Mouse (Mus musculus) megakaryocyte, embryonic 14.5 days (primary cell): ENCODE measurements at regions not wholly inside any gene's neighbourhood (a gene's known extent, or its start where the extent isn't known, plus 50 kb on each side); places are given as distances from the start of the nearest gene placed in this dataset.

Experiments
- H3K27me3 ChIP-seq: replicated peaks from 2 replicates; pipeline ENCODE3; 2012; ENCODE audit warnings: inconsistent platforms
- H3K36me3 ChIP-seq: replicated peaks from 2 replicates; pipeline ENCODE3; 2012; ENCODE audit warnings: low read length, inconsistent platforms, mixed read lengths
- H3K4me1 ChIP-seq: 2 replicates; pipeline ENCODE4 v1.6.1; 2012; ENCODE audit warnings: inconsistent platforms
- H3K4me3 ChIP-seq: replicated peaks from 2 replicates; pipeline ENCODE3; 2012; ENCODE audit warnings: moderate library complexity, mild to moderate bottlenecking, inconsistent platforms
- H3K9me3 ChIP-seq: 2 replicates; pipeline ENCODE4 v1.6.1; 2012; ENCODE audit warnings: inconsistent platforms
- FLI1 ChIP-seq: IDR thresholded peaks from 2 replicates; pipeline ENCODE4 v1.6.1; 2012; ENCODE audit warnings: low read length, inconsistent platforms, mixed read lengths
- GATA1 ChIP-seq: IDR thresholded peaks from 3 replicates; pipeline ENCODE4 v1.6.1; 2012; ENCODE audit warnings: mixed read lengths, low read length, inconsistent platforms, borderline replicate concordance

DNA sequence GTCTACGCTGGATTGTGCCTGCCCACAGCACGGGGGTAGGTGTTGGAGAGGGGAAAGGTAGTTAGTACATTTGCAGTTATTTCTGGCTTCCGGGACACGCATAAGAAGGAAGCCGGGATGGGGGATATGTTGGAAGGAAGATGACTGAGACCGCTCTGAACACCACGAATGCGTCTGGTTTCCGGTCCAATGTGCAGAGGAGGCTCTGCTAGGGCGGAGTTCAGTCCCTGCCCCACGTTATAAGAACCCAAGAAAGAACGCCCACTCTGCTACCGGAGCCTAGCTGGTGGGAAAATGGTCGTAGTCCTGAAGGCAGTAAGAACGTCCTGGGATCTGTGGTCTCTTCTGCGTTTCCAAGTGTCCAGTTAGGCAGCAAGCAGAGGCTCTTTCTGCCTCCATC lies 104.1 kb downstream of the Sox9 start:
- H3K4me1 ChIP-seq: no peaks in the 10 kb centered on the region
- peaks cover 36% of the 10 kb centered on the region for H3K9me3 ChIP-seq
- no peaks in the 10 kb centered on the region for H3K36me3 ChIP-seq
- no peak overlapping the region for H3K4me3 ChIP-seq
- H3K27me3 ChIP-seq: no peaks in the 10 kb centered on the region
- TF ChIP-seq FLI1 (no peak), GATA1 (no peak)

DNA sequence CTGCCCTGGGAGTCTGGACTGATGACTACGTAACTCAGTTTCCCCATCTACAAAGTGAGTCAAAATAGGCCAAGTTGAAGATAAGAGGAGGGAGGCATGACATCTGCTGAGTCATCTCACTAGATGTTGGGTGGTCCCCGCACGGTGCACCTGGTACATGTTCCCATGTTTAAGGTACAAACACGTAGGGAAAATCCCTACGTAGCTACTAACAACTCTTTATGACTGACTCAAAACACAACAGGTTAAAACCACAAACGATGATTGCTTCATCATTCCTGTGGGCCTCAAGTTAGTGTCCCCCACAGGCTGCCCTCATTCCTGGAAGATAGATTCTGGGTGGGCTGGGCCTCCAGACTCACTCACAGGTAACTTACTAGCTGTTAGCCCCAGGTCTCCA lies 107.7 kb downstream of the Sox9 start:
- no peaks in the 10 kb centered on the region for H3K27me3 ChIP-seq
- no peaks in the 10 kb centered on the region for H3K36me3 ChIP-seq
- H3K9me3 ChIP-seq: peaks cover 52% of the 10 kb centered on the region
- no peaks in the 10 kb centered on the region for H3K4me1 ChIP-seq
- H3K4me3 ChIP-seq: no peak overlapping the region
- TF ChIP-seq FLI1 (no peak), GATA1 (no peak)

DNA sequence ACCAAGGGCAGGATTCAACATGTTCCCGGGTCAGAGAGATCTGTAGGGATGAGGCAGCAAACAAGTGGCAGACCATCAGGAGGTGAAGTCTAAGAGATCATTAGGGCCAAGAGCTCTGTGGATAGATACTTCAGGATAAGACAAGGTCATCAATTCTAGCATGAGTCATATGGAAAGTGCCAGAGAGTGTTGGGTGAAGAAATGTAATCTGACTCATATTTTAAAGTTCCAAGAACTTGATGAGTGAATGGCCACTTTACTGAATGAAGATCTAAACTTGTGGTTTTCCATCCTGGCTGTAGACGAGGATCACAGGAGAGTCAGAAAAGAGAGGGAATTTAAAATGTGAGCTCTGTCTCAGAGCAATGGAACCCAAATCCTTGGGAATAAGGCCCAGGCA lies 115.6 kb downstream of the Sox9 start:
- Histone ChIP-seq H3K36me3 (no peaks in the 10 kb centered on the region), H3K9me3 (peaks cover 51% of the 10 kb centered on the region), H3K4me1 (no peaks in the 10 kb centered on the region), H3K4me3 (no peak overlapping the region), H3K27me3 (no peaks in the 10 kb centered on the region)
- TF ChIP-seq FLI1: no peak
- TF ChIP-seq GATA1: no peak

DNA sequence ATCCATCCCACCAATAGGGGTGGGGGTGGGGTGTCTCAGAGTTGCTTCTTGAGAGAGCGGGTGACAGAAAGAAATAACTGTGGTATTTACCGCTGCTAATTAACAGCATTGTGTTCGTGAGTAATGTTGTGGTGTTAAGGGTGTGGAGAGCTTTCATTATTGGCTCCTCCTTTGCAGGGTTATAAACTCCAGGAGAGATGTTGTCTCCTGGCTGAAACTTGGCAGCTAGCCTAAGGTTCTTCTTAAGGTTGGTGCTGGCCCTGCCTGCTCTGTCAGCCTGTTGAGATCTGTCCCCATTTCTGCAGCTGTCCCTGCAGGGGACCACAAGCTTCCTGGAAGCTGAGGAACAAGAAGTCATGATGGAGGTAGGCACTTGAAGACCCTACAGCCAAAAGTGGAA lies 120.6 kb downstream of the Sox9 start:
- no peak for TF ChIP-seq GATA1
- TF ChIP-seq FLI1: no peak
- no peaks in the 10 kb centered on the region for H3K36me3 ChIP-seq

DNA sequence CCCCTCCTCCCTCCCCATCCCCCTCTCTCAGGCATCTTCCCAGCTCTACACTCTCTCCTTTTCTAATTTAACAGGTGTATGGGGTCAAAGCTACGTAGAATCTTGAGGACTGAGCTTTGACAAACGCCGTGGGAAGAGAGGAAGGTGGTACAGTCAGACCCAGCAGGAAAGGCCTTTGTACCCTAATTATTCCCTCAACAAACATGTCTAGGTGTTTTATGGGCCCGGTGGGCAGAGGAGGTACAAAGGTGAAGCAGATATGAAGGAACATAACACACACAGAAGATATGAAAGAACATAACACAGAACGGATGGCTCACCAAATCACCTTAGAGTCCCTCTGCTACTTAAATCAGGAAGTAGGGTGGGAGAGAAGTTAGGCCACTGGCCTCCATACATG lies 128.3 kb downstream of the Sox9 start:
- Histone ChIP-seq H3K9me3 (peaks cover 38% of the 10 kb centered on the region), H3K27me3 (no peaks in the 10 kb centered on the region), H3K4me1 (no peaks in the 10 kb centered on the region), H3K4me3 (no peak overlapping the region), H3K36me3 (no peaks in the 10 kb centered on the region)
- no peak for TF ChIP-seq FLI1
- no peak for TF ChIP-seq GATA1

More for the DNA sequence above, 120.6 kb downstream of the Sox9 start:
- Histone ChIP-seq H3K4me1 (no peaks in the 10 kb centered on the region), H3K4me3 (no peak overlapping the region), H3K9me3 (peaks cover 55% of the 10 kb centered on the region), H3K27me3 (no peaks in the 10 kb centered on the region)

DNA sequence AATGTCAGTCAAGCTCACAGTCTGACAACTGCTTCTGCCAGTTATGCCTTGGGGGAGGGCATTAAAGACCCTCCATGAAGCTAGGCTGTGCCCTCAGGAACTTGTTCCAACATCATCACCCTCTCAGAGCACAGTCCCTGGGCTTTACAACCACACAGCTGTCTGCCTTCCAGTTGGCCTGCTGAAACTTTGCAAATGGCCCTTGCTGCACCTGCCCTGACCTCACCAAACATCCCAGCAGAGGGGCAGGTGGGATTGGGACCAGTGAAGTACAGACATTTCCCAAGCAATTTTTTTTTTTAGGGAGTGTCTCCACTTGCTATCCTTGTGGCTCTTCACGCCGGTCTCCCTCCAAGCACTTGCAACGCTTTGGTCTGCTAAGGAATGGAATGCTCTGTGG lies 130.9 kb downstream of the Sox9 start:
- H3K36me3 ChIP-seq: no peaks in the 10 kb centered on the region
- peaks cover 37% of the 10 kb centered on the region for H3K9me3 ChIP-seq
- no peaks in the 10 kb centered on the region for H3K27me3 ChIP-seq
- no peak overlapping the region for H3K4me3 ChIP-seq
- TF ChIP-seq GATA1: no peak
- no peak for TF ChIP-seq FLI1
- H3K4me1 ChIP-seq: no peaks in the 10 kb centered on the region

DNA sequence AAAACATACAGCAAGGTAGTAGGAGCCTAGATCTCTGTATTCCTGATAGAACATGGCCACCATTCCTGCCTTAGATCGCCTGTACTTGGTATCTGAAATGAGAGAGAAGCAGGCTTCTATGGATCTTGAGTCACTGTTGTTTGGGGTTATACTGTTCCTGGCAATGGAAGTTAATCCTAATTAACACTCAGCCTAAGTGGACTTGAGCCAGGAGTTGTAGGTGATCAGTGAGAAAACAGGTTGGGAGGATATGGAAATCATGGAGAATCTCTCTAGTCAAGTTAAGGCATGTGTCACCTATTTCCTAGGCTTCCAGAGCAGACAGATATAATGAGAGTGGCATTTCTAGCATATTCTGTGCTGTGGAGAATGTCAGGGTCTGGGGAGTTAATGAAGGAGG lies 134.9 kb downstream of the Sox9 start:
- no peak for TF ChIP-seq FLI1
- no peak for TF ChIP-seq GATA1
- H3K27me3 ChIP-seq: no peaks in the 10 kb centered on the region
- no peaks in the 10 kb centered on the region for H3K36me3 ChIP-seq
- H3K4me3 ChIP-seq: no peak overlapping the region
- no peaks in the 10 kb centered on the region for H3K4me1 ChIP-seq
- peaks cover 51% of the 10 kb centered on the region for H3K9me3 ChIP-seq

DNA sequence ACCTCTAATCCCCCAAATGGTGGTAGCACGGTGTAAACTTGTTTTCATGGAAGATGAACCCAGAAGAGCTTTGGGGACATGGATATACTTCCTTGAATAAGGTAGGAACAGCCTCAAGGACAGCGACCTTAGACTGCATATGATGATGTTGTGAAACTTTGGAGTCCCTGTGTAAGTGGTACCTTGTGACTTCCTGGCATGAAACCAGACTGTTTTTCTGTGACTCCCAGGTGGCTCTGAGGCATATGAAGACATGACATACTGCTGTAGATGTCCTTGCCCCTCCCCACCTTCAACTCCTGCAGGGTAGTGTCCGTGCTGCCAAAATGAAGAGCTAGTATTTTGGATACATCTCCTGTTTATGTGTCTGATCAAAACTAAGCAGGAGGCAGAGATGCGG lies 138.1 kb downstream of the Sox9 start:
- no peaks in the 10 kb centered on the region for H3K4me1 ChIP-seq
- TF ChIP-seq GATA1: no peak
- H3K36me3 ChIP-seq: no peaks in the 10 kb centered on the region
- H3K9me3 ChIP-seq: peaks cover 39% of the 10 kb centered on the region
- no peak overlapping the region for H3K4me3 ChIP-seq
- H3K27me3 ChIP-seq: no peaks in the 10 kb centered on the region

DNA sequence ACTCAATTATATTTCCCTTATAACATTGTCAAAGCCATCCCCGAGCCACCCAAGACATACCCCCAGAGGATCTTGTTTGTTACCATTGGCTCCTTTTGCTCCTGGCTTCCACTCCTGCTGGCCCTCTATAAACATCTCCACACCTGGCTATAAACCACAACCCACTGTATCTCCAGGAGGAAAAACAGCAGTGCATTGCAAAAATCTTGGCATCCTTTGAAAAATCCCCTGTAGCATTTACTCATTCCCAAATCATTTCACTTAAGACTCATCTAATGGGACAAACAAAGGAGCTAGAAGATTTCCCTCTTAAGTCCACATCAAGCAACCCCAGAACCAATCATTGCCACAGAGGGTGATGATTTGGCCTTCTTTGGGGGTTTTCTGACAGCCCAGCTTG lies 142.6 kb downstream of the Sox9 start:
- H3K4me1 ChIP-seq: no peaks in the 10 kb centered on the region
- H3K9me3 ChIP-seq: peaks cover 53% of the 10 kb centered on the region
- no peaks in the 10 kb centered on the region for H3K27me3 ChIP-seq
- H3K36me3 ChIP-seq: no peaks in the 10 kb centered on the region
- TF ChIP-seq FLI1 (no peak), GATA1 (no peak)
- H3K4me3 ChIP-seq: no peak overlapping the region

DNA sequence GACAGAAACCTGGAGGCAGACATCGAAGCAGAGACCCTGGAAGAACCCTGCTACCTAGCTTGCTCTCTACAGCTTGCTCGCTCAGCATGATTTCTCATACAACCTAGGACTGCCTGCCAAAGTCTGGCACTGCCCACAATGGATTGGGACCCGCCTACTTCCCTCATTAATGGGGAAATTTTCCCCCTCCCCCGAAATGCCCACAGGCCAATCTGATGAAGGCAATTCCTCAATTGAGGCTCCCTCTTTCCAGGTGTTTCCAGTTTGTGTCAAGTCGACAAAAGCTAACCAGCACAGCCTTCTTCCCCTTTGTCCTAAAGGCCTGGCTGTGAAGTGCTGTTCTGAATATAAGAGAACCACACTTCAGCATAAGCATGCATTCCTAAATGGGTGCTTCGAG lies 143.1 kb downstream of the Sox9 start:
- H3K4me1 ChIP-seq: no peaks in the 10 kb centered on the region
- TF ChIP-seq FLI1: no peak
- TF ChIP-seq GATA1: no peak
- H3K9me3 ChIP-seq: peaks cover 54% of the 10 kb centered on the region
- H3K36me3 ChIP-seq: no peaks in the 10 kb centered on the region
- no peak overlapping the region for H3K4me3 ChIP-seq
- no peaks in the 10 kb centered on the region for H3K27me3 ChIP-seq

DNA sequence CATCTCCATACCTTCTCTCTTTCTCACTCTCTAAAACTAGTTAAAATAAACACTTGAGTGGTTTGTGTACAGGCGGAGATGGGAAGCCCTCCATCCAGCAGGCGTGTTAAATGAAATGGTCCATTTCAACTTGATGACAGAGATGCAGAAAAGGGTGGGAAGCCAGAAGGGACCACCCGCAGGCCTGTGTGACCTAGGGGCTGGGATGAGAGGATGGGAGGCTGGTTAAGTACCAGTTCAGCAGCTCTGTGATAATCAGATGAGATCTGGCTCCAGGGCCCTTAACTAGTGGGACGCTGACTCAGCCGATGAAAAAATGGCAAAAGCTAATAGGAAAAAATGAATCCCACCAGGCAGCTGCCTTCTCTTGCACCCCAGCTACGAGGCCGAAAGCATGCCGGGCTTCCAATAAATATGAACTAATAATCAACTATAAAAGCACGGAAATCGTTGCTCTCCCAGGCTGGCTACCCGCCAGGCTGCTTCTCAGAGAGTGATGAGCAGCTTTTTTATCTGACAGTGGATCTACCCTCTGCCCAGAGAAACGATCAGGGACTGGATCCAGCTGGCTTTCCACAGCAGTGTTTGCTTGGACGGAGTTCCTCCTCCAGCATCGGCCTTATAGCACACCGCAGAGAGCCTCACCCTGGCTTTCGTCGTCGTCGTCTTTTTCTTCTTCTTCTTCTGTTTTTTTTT lies 144.5 kb downstream of the Sox9 start:
- TF ChIP-seq GATA1: no peak
- no peak for TF ChIP-seq FLI1
- H3K9me3 ChIP-seq: peaks cover 48% of the 10 kb centered on the region

More for the DNA sequence above, 144.5 kb downstream of the Sox9 start:
- Histone ChIP-seq H3K36me3 (no peaks in the 10 kb centered on the region), H3K4me3 (no peak overlapping the region), H3K4me1 (no peaks in the 10 kb centered on the region), H3K27me3 (no peaks in the 10 kb centered on the region)
